Mouse (Mus musculus) lung, embryonic 14.5 days (tissue): ENCODE data around the gene Egfl7. TPM values are rescaled to one million over a fixed set of nuclear protein-coding genes. Genes with fewer than 3 reads are reported as not detected.

Experiments
- ATAC-seq: fragments of 200-750 bp; cut with Nextera tagmentation; 2 replicates; pipeline ENCODE4 v1.8.0; 2017; ENCODE audit warnings: mild to moderate bottlenecking, moderate TSS enrichment, moderate library complexity; ENCODE audit not compliant: insufficient read depth
- DNase-seq: peaks from one replicate; pipeline ENCODE4 v3.0.0-alpha.2; 2015
- H3K27ac ChIP-seq: fragments of 300-500 bp; sonication (generic); 2 replicates; pipeline ENCODE4 v1.5.1; 2014; ENCODE audit warnings: low read depth, mild to moderate bottlenecking, moderate library complexity
- H3K27me3 ChIP-seq: fragments of 300-500 bp; sonication (generic); 2 replicates; pipeline ENCODE4 v1.6.1; 2014; ENCODE audit warnings: low read length, control low read depth; ENCODE audit not compliant: insufficient read depth
- H3K36me3 ChIP-seq: fragments of 300-500 bp; sonication (generic); 2 replicates; pipeline ENCODE4 v1.6.1; 2014; ENCODE audit warnings: control low read depth; ENCODE audit not compliant: insufficient read depth
- H3K4me1 ChIP-seq: fragments of 300-500 bp; sonication (generic); 2 replicates; pipeline ENCODE4 v1.6.1; 2014; ENCODE audit warnings: antibody characterized with exemption, control low read depth; ENCODE audit not compliant: insufficient read depth
- H3K4me2 ChIP-seq: fragments of 300-500 bp; sonication (generic); 2 replicates; pipeline ENCODE4 v1.6.1; 2014; ENCODE audit warnings: mild to moderate bottlenecking
- H3K4me3 ChIP-seq: fragments of 300-500 bp; sonication (generic); 2 replicates; pipeline ENCODE4 v1.5.1; 2014; ENCODE audit warnings: low read depth, low read length
- H3K9ac ChIP-seq: fragments of 300-500 bp; sonication (generic); 2 replicates; pipeline ENCODE4 v1.6.1; 2014
- H3K9me3 ChIP-seq: fragments of 300-500 bp; sonication (generic); 2 replicates; pipeline ENCODE4 v1.6.1; 2016; ENCODE audit warnings: low read depth, low read length, control low read depth
- CTCF ChIP-seq: IDR thresholded peaks from 2 replicates; pipeline ENCODE4 v1.5.1; 2016; ENCODE audit warnings: antibody characterized with exemption, low read depth
- WGBS: fragments of 180-500 bp; shearing (Covaris S2); extraction: QIAGEN DNeasy Blood & Tissue Kit; methylation state at CpG from one replicate; pipeline ENCODE4 v1.1.7; 2014; 5-methylcytosine and 5-hydroxymethylcytosine counted together
- polyA plus RNA-seq: library from polyadenylated mRNA; unstranded; fragments of >200 nt; fragmentation: Nextera tagmentation; extraction: Ambion mirVana; gene quantifications from 2 replicates; pipeline ENCODE4 v1.2.1, GENCODE M21; 2014

Gene Egfl7
- polyA plus RNA-seq, 1 experiment from 2014 or later: 311 TPM

GRCm38 (mm10) chr2:26595725-26596435 is 16.1 kb downstream of the Egfl7 start:
- DNase-seq (peak; percentile 22), ATAC-seq (no peak; the same call in 1 of the 2 replicates)
- Histone ChIP-seq H3K9ac (no peak overlapping the region), H3K27ac (no peak overlapping the region), H3K4me1 (no peaks in the 10 kb centered on the region), H3K4me3 (no peak overlapping the region), H3K9me3 (no peaks in the 10 kb centered on the region), H3K36me3 (peaks cover 28% of the 10 kb centered on the region), H3K4me2 (no peak overlapping the region), H3K27me3 (no peaks in the 10 kb centered on the region)
- no peak for TF ChIP-seq CTCF
- 77% methylated on average over 11 of the region's 11 CpGs for WGBS

- no peak overlapping the region for H3K27ac ChIP-seq
- H3K9ac ChIP-seq: no peak overlapping the region
- no peak for TF ChIP-seq CTCF
- no peaks in the 10 kb centered on the region for H3K4me1 ChIP-seq
- peaks cover 25% of the 10 kb centered on the region for H3K36me3 ChIP-seq
- H3K4me3 ChIP-seq: no peak overlapping the region
- no peak overlapping the region for H3K4me2 ChIP-seq
- 84% methylated on average over 3 of the region's 3 CpGs for WGBS
- ATAC-seq (no peak), DNase-seq (no peak)
- H3K27me3 ChIP-seq: no peaks in the 10 kb centered on the region
- no peaks in the 10 kb centered on the region for H3K9me3 ChIP-seq
These were observed 17.1 kb downstream of the Egfl7 start for GRCm38 (mm10) chr2:26596898-26597297.

- TF ChIP-seq CTCF: no peak
- 92% methylated on average over 2 of the region's 2 CpGs for WGBS
- H3K27ac ChIP-seq: no peak overlapping the region
- H3K27me3 ChIP-seq: no peaks in the 10 kb centered on the region
- DNase-seq: no peak
- no peaks in the 10 kb centered on the region for H3K9me3 ChIP-seq
- H3K9ac ChIP-seq: no peak overlapping the region
- no peak for ATAC-seq
- peaks cover 16% of the 10 kb centered on the region for H3K36me3 ChIP-seq
- H3K4me2 ChIP-seq: no peak overlapping the region
- no peak overlapping the region for H3K4me3 ChIP-seq
- H3K4me1 ChIP-seq: no peaks in the 10 kb centered on the region
These were observed 18.0 kb downstream of the Egfl7 start for GRCm38 (mm10) chr2:26597810-26598209.

GRCm38 (mm10) chr2:26598462-26598861 is 18.6 kb downstream of the Egfl7 start:
- H3K27ac ChIP-seq: no peak overlapping the region
- H3K27me3 ChIP-seq: no peaks in the 10 kb centered on the region
- no peak overlapping the region for H3K4me3 ChIP-seq
- H3K9me3 ChIP-seq: no peaks in the 10 kb centered on the region
- peaks cover 10% of the 10 kb centered on the region for H3K36me3 ChIP-seq
- H3K4me2 ChIP-seq: no peak overlapping the region
- H3K9ac ChIP-seq: no peak overlapping the region
- H3K4me1 ChIP-seq: 0 out of 2 replicates have a peak, but pooled peaks cover 5% of the 10 kb centered on the region
- no peak for TF ChIP-seq CTCF
- DNase-seq: no peak
- 71% methylated on average over 3 of the region's 3 CpGs for WGBS
- no peak for ATAC-seq

- ATAC-seq: no peak
- Histone ChIP-seq H3K36me3 (no peaks in the 10 kb centered on the region; the same call in 1 of the 2 replicates), H3K9me3 (no peaks in the 10 kb centered on the region), H3K9ac (no peak overlapping the region), H3K4me3 (no peak overlapping the region), H3K27me3 (no peaks in the 10 kb centered on the region), H3K4me1 (0 out of 2 replicates have a peak, but pooled peaks cover 5% of the 10 kb centered on the region), H3K27ac (no peak overlapping the region), H3K4me2 (no peak overlapping the region)
- WGBS: 82% methylated on average over 4 of the region's 4 CpGs
- no peak for TF ChIP-seq CTCF
- DNase-seq: no peak
These were observed 20.2 kb downstream of the Egfl7 start for GRCm38 (mm10) chr2:26599965-26600364.

- no peak for ATAC-seq
- no peak overlapping the region for H3K9ac ChIP-seq
- no peak for TF ChIP-seq CTCF
- 85% methylated on average over 2 of the region's 2 CpGs for WGBS
- no peaks in the 10 kb centered on the region for H3K9me3 ChIP-seq
- H3K27me3 ChIP-seq: no peaks in the 10 kb centered on the region
- H3K4me3 ChIP-seq: no peak overlapping the region
- H3K36me3 ChIP-seq: no peaks in the 10 kb centered on the region; the same call in 1 of the 2 replicates
- no peak for DNase-seq
- 0 out of 2 replicates have a peak, but pooled peaks cover 5% of the 10 kb centered on the region for H3K4me1 ChIP-seq
- no peak overlapping the region for H3K4me2 ChIP-seq
- no peak overlapping the region for H3K27ac ChIP-seq
These were observed 20.9 kb downstream of the Egfl7 start for GRCm38 (mm10) chr2:26600664-26601063.

- no peak overlapping the region for H3K9ac ChIP-seq
- no peak for TF ChIP-seq CTCF
- DNase-seq: no peak
- no peak overlapping the region for H3K4me3 ChIP-seq
- no peaks in the 10 kb centered on the region for H3K36me3 ChIP-seq
- H3K9me3 ChIP-seq: no peaks in the 10 kb centered on the region
- 0 out of 2 replicates have a peak, but pooled peaks cover 5% of the 10 kb centered on the region for H3K4me1 ChIP-seq
- no peaks in the 10 kb centered on the region for H3K27me3 ChIP-seq
- no peak overlapping the region for H3K4me2 ChIP-seq
- no peak for ATAC-seq
- 82% methylated on average over 1 of the region's 1 CpGs for WGBS
- H3K27ac ChIP-seq: no peak overlapping the region
These were observed 21.8 kb downstream of the Egfl7 start for GRCm38 (mm10) chr2:26601595-26601994.
